Mouse (Mus musculus): ENCODE results near the gene Shf. TPM values are rescaled to one million over a fixed set of nuclear protein-coding genes. Genes with fewer than 3 reads are reported as not detected.
A peak's percentile ranks its signal among the peaks of the same experiment; 100 is the strongest.
"Not testable (repeated sequence)": the region's sequence is repeated elsewhere in the genome, so short reads cannot be mapped to it uniquely, and the experiment has no call there.

Gene Shf
- total RNA-seq (2021) (1 to 10 TPM; 3.5 to 5.3 TPM), polyA plus RNA-seq (2012; rRNA removed) (3.5 and 5.6 TPM in 2 replicates)
- long read RNA-seq, partial matches to known transcripts: 0 of 2 reads
- long read RNA-seq, other reads (novel, unspliced or antisense): 0 of 2 reads

- peak; percentile 83 for TF ChIP-seq POLR2A (IDR thresholded peaks at IDR 0.05; ENCODE audit: insufficient read depth, low read depth, low read length)
- TF ChIP-seq CTCF (IDR thresholded peaks at IDR 0.05): 0 out of 2 replicates have a peak, but pooled peaks have one; percentile 4
- TF ChIP-seq EP300 (IDR thresholded peaks at IDR 0.05; ENCODE audit: insufficient read depth, low read depth, low read length): no peak
- intact Hi-C loops (cut with DNase I): loop anchor here (2.0 kb wide), 1 partner anchor 20 kb away; no protein-coding TSS in a partner anchor
- peak within 1 kb of the TSS; percentile 72 for H3K9ac ChIP-seq (ENCODE audit: low read depth, low read length)
- no peaks in the 10 kb centered on the region for H3K36me3 ChIP-seq (ENCODE audit: control insufficient read depth, insufficient read depth, low read length)
- no peaks in the 10 kb centered on the region for H3K79me2 ChIP-seq (replicated peaks; ENCODE audit: control insufficient read depth, insufficient read depth, low read length)
- no peaks in the 10 kb centered on the region for H3K27me3 ChIP-seq (ENCODE audit: control insufficient read depth, insufficient read depth, low read length)
- DNase-seq: peak; percentile 92
- WGBS: 1% methylated on average over 50 of the region's 54 CpGs
- H3K4me1 ChIP-seq (ENCODE audit: control insufficient read depth, insufficient read depth, low read length): peaks cover 4% of the 10 kb centered on the region
- peak within 1 kb of the TSS; percentile 77 for H3K27ac ChIP-seq
- H3K4me3 ChIP-seq: peak within 1 kb of the TSS; percentile 53
These were observed at the start of gene Shf for GRCm38 (mm10) chr2:122368995-122369739. Shf (minus strand) TSS chr2:122369162.

DNA sequence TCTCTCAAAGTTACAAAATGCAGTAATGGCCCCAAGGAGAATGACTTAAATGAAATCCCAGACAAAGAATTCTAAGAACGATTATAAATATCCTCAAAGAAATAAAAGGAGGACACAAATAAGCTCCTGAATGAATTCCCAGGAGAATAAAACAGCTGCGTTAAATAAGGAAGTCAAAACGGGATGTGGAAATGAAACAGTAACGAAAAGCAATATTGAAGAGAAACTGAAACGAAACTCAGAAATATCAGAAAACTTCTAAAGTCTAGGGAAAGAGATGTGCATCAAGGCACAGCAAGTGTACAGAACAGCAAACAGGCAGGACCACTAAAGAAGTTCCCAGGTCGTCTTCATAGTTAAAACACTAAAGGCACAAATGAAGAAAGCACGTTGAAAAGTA lies 40.0 kb upstream of the Shf start:
- WGBS: 38% methylated on average over 7 of the region's 7 CpGs
- H3K27ac ChIP-seq: peak overlapping the region; percentile 70
- no peak overlapping the region for H3K9ac ChIP-seq (ENCODE audit: low read depth, low read length)
- H3K4me3 ChIP-seq: peak overlapping the region; percentile 7; the same call in 1 of the 2 replicates
- no peak for DNase-seq
- TF ChIP-seq EP300 (IDR thresholded peaks at IDR 0.05; ENCODE audit: insufficient read depth, low read depth, low read length) (no peak), CTCF (IDR thresholded peaks at IDR 0.05) (no peak), POLR2A (IDR thresholded peaks at IDR 0.05; ENCODE audit: insufficient read depth, low read depth, low read length) (no peak)
- H3K79me2 ChIP-seq (replicated peaks; ENCODE audit: control insufficient read depth, insufficient read depth, low read length): no peaks in the 10 kb centered on the region
- no peaks in the 10 kb centered on the region for H3K27me3 ChIP-seq (ENCODE audit: control insufficient read depth, insufficient read depth, low read length)
- intact Hi-C loops (cut with DNase I): loop anchor here (2.0 to 5.0 kb wide), 2 partner anchors 24 to 43 kb away; no protein-coding TSS in a partner anchor
- H3K36me3 ChIP-seq (ENCODE audit: control insufficient read depth, insufficient read depth, low read length): no peaks in the 10 kb centered on the region
- no peaks in the 10 kb centered on the region for H3K4me1 ChIP-seq (ENCODE audit: control insufficient read depth, insufficient read depth, low read length)

DNA sequence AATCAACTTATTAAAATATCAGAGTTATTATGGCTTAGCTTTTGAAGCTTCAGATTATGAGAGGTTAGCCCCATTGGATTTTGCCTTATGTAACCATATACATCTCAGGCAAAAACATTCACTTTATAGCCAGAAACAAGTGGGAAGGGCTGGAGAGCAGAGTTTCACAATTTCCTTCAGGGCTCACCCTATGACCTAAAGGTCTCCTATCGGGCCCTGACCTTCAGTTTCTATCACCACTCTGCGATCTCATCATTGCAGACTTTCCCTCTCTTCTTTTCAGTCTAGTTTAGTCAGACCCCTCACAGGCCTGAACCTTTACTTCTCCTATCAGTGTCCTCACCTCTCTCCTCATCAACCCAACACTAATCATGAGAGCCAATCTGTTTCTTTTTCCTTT lies 38.6 kb upstream of the Shf start:
- Histone ChIP-seq H3K27ac (no peak overlapping the region), H3K36me3 (ENCODE audit: control insufficient read depth, insufficient read depth, low read length) (no peaks in the 10 kb centered on the region), H3K27me3 (ENCODE audit: control insufficient read depth, insufficient read depth, low read length) (no peaks in the 10 kb centered on the region), H3K79me2 (replicated peaks; ENCODE audit: control insufficient read depth, insufficient read depth, low read length) (no peaks in the 10 kb centered on the region), H3K4me3 (no peak overlapping the region), H3K9ac (ENCODE audit: low read depth, low read length) (no peak overlapping the region), H3K4me1 (ENCODE audit: control insufficient read depth, insufficient read depth, low read length) (no peaks in the 10 kb centered on the region)
- intact Hi-C loops (cut with DNase I): loop anchor here (2.0 to 5.0 kb wide), 2 partner anchors 23 to 45 kb away; no protein-coding TSS in a partner anchor
- DNase-seq: no peak
- 80% methylated on average over 2 of the region's 2 CpGs for WGBS
- TF ChIP-seq CTCF (IDR thresholded peaks at IDR 0.05): no peak
- no peak for TF ChIP-seq POLR2A (IDR thresholded peaks at IDR 0.05; ENCODE audit: insufficient read depth, low read depth, low read length)
- TF ChIP-seq EP300 (IDR thresholded peaks at IDR 0.05; ENCODE audit: insufficient read depth, low read depth, low read length): no peak

DNA sequence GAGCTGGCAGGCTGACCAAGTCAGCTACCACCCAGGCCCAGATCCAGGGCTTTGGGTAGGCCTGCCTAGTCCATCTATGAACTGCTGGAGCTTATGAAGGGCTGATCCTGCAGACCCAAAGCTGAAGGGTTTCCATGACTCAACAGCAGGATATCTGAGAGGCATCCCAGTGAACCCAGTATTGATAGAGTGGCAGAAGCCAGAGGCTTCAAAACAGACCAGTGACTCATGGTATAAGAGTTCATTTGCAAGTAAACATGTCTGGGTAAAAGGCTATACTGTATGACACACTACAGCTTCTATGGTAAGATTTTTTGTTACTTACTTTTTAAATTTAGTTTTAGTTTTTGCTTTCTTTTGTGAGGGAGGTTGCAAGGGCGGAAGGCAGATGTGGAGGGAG lies 27.2 kb upstream of the Shf start:
- TF ChIP-seq POLR2A (IDR thresholded peaks at IDR 0.05; ENCODE audit: insufficient read depth, low read depth, low read length): no peak
- no peak for TF ChIP-seq EP300 (IDR thresholded peaks at IDR 0.05; ENCODE audit: insufficient read depth, low read depth, low read length)
- WGBS: 88% methylated on average over 1 of the region's 1 CpGs
- intact Hi-C loops (cut with DNase I): no loop called here
- H3K79me2 ChIP-seq (replicated peaks; ENCODE audit: control insufficient read depth, insufficient read depth, low read length): no peaks in the 10 kb centered on the region
- no peak overlapping the region for H3K4me3 ChIP-seq
- no peak overlapping the region for H3K9ac ChIP-seq (ENCODE audit: low read depth, low read length)
- H3K27me3 ChIP-seq (ENCODE audit: control insufficient read depth, insufficient read depth, low read length): no peaks in the 10 kb centered on the region
- H3K36me3 ChIP-seq (ENCODE audit: control insufficient read depth, insufficient read depth, low read length): no peaks in the 10 kb centered on the region
- no peak for DNase-seq
- no peaks in the 10 kb centered on the region; the same call in 1 of the 2 replicates for H3K4me1 ChIP-seq (ENCODE audit: control insufficient read depth, insufficient read depth, low read length)
- H3K27ac ChIP-seq: no peak overlapping the region

GRCm38 (mm10) chr2:122387135-122387534 lies 18.2 kb upstream of the Shf start:
- H3K36me3 ChIP-seq (ENCODE audit: control insufficient read depth, insufficient read depth, low read length): not testable (repeated sequence)

DNA sequence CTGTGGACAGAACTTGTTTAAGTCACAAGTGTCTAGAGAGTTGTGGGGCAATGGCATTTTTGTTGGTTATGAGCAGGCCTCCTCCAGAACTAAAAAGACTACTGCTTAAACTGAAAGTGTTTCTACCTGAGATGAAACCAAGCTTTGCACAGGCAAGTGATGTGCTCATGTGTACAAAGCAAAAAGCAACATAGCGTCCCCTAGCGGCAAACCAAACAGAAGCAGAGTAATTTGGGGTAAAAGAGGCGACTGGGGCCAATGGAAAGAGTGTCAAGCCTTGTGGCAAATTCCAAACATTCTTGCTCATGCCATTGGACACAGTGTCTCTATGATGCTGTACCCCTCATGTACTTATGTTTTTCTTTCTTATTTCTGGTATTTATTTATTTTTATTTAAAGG lies 16.1 kb upstream of the Shf start:
- no peaks in the 10 kb centered on the region for H3K27me3 ChIP-seq (ENCODE audit: control insufficient read depth, insufficient read depth, low read length)
- H3K79me2 ChIP-seq (replicated peaks; ENCODE audit: control insufficient read depth, insufficient read depth, low read length): no peaks in the 10 kb centered on the region
- no peak for DNase-seq
- no peak overlapping the region for H3K9ac ChIP-seq (ENCODE audit: low read depth, low read length)
- no peak overlapping the region for H3K4me3 ChIP-seq
- H3K36me3 ChIP-seq (ENCODE audit: control insufficient read depth, insufficient read depth, low read length): no peaks in the 10 kb centered on the region
- intact Hi-C loops (cut with DNase I): loop anchor here (2.0 to 10.0 kb wide), 2 partner anchors 24 to 240 kb away; no protein-coding TSS in a partner anchor
- WGBS: 48% methylated on average over 3 of the region's 3 CpGs
- H3K27ac ChIP-seq: no peak overlapping the region
- TF ChIP-seq CTCF (IDR thresholded peaks at IDR 0.05) (no peak), POLR2A (IDR thresholded peaks at IDR 0.05; ENCODE audit: insufficient read depth, low read depth, low read length) (no peak), EP300 (IDR thresholded peaks at IDR 0.05; ENCODE audit: insufficient read depth, low read depth, low read length) (no peak)
- H3K4me1 ChIP-seq (ENCODE audit: control insufficient read depth, insufficient read depth, low read length): peaks cover 12% of the 10 kb centered on the region

More at GRCm38 (mm10) chr2:122387135-122387534, 18.2 kb upstream of the Shf start:
- not testable (repeated sequence) for H3K4me1 ChIP-seq (ENCODE audit: control insufficient read depth, insufficient read depth, low read length); H3K27me3 ChIP-seq (ENCODE audit: control insufficient read depth, insufficient read depth, low read length); DNase-seq; H3K9ac ChIP-seq (ENCODE audit: low read depth, low read length); H3K4me3 ChIP-seq; H3K27ac ChIP-seq; H3K79me2 ChIP-seq (replicated peaks; ENCODE audit: control insufficient read depth, insufficient read depth, low read length)
- intact Hi-C loops (cut with DNase I): loop anchor here (10.0 kb wide), 1 partner anchor 238 kb away; no protein-coding TSS in a partner anchor
- 88% methylated on average over 3 of the region's 3 CpGs for WGBS

Data from heart, adult 2 months (tissue).